Mouse (Mus musculus) embryonic facial prominence, embryonic 12.5 days (tissue): ENCODE data around the gene Cracr2b. TPM values are rescaled to one million over a fixed set of nuclear protein-coding genes. Genes with fewer than 3 reads are reported as not detected.

ENCODE experiments used
- ATAC-seq: fragments of 200-750 bp; cut with Nextera tagmentation; 2 replicates; pipeline ENCODE4 v1.8.0; 2017; ENCODE audit not compliant: insufficient number of reproducible peaks, insufficient read depth, low FRiP score, low TSS enrichment
- H3K27ac ChIP-seq: fragments of 300-500 bp; sonication (generic); 2 replicates; pipeline ENCODE4 v1.5.1; 2016; ENCODE audit warnings: mild to moderate bottlenecking
- H3K27me3 ChIP-seq: fragments of 300-500 bp; sonication (generic); 2 replicates; pipeline ENCODE4 v1.6.1; 2016; ENCODE audit warnings: mild to moderate bottlenecking, moderate library complexity
- H3K36me3 ChIP-seq: fragments of 300-500 bp; sonication (generic); 2 replicates; pipeline ENCODE4 v1.6.1; 2016; ENCODE audit warnings: mild to moderate bottlenecking
- H3K4me1 ChIP-seq: fragments of 300-500 bp; sonication (generic); 2 replicates; pipeline ENCODE4 v1.6.1; 2016
- H3K4me2 ChIP-seq: fragments of 300-500 bp; sonication (generic); replicated peaks from 2 replicates; pipeline ENCODE4 v1.6.1; 2016; ENCODE audit warnings: mild to moderate bottlenecking, moderate library complexity
- H3K4me3 ChIP-seq: fragments of 300-500 bp; sonication (generic); 2 replicates; pipeline ENCODE4 v1.5.1; 2016; ENCODE audit warnings: mild to moderate bottlenecking
- H3K9ac ChIP-seq: fragments of 300-500 bp; sonication (generic); 2 replicates; pipeline ENCODE4 v1.6.1; 2016; ENCODE audit warnings: mild to moderate bottlenecking, moderate library complexity
- H3K9me3 ChIP-seq: fragments of 300-500 bp; sonication (generic); 2 replicates; pipeline ENCODE4 v1.6.1; 2016; ENCODE audit warnings: mild to moderate bottlenecking, moderate library complexity
- WGBS: fragments of 180-500 bp; shearing (Covaris S2); methylation state at CpG from one replicate; pipeline ENCODE4 v1.1.7; 2016; 5-methylcytosine and 5-hydroxymethylcytosine counted together
- polyA plus RNA-seq: library from polyadenylated mRNA; unstranded; fragments of >200 nt; fragmentation: Nextera tagmentation; extraction: Ambion mirVana; gene quantifications from 2 replicates; pipeline ENCODE4 v1.2.1, GENCODE M21; 2016

Cracr2b gene
- polyA plus RNA-seq, 1 experiment from 2014 or later = 13.3 TPM

DNA sequence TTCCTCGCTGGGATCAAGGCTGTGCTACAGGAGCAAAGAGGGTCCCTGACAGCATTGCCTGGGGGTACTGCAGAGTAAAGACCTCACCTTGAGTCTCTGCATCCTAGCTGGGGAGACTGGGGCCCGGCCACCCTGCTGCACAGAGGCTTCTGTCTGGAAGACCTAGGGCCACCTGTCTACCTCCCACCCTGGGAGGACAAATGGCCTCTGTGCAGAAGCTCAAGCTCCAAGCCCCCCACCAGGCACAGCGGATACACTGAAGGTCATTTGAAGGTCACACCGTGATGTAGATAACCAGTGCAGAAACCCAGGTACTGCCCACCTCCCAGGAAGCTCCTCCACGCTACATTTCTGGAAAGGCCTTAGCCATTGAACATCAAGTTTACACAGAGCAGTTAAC is 32.2 kb upstream of the Cracr2b start:
- no peaks in the 10 kb centered on the region for H3K27me3 ChIP-seq
- H3K9ac ChIP-seq = no peak overlapping the region
- no peaks in the 10 kb centered on the region for H3K9me3 ChIP-seq
- no peak overlapping the region for H3K27ac ChIP-seq
- H3K4me1 ChIP-seq = peaks cover 17% of the 10 kb centered on the region
- no peak for ATAC-seq
- H3K4me2 ChIP-seq = peak overlapping the region; percentile 49
- WGBS = 57% methylated on average over 5 of the region's 5 CpGs
- peak overlapping the region; percentile 25 for H3K4me3 ChIP-seq
- peaks cover 35% of the 10 kb centered on the region for H3K36me3 ChIP-seq

DNA sequence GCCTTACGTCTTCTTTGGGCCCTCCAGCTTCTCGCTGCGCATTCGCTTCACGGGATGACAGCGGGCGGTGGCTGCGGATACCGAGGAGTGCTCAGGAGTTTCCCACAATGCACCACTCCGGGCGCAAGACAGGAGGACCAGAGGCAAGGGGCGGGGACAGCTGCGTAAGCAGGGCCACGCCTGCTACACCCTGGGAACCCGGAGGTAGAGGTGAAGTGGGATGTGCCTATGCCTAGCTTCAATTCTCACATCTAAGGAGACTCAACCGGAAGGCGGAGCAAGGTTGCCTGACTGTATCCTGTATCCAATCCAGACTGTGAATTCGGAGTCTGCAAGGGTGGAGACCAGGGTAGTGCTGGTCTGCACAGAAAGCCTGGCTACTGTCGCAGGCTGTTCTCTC is 31.6 kb upstream of the Cracr2b start, which contains the start of gene Cend1:
Gene Cend1 (minus strand): TSS at position 182 of the 400 bp plus-strand sequence.
- H3K27me3 ChIP-seq = no peaks in the 10 kb centered on the region
- H3K4me1 ChIP-seq = peaks cover 23% of the 10 kb centered on the region
- no peaks in the 10 kb centered on the region for H3K9me3 ChIP-seq
- WGBS = 1% methylated on average over 19 of the region's 19 CpGs
- peak; percentile 70 for ATAC-seq
- peak within 1 kb of the TSS; percentile 49 for H3K4me2 ChIP-seq
- no peak within 1 kb of the TSS for H3K9ac ChIP-seq
- H3K27ac ChIP-seq = peak within 1 kb of the TSS; percentile 43; the same call in 1 of the 2 replicates
- H3K4me3 ChIP-seq = peak within 1 kb of the TSS; percentile 25
- H3K36me3 ChIP-seq = peaks cover 37% of the 10 kb centered on the region

DNA sequence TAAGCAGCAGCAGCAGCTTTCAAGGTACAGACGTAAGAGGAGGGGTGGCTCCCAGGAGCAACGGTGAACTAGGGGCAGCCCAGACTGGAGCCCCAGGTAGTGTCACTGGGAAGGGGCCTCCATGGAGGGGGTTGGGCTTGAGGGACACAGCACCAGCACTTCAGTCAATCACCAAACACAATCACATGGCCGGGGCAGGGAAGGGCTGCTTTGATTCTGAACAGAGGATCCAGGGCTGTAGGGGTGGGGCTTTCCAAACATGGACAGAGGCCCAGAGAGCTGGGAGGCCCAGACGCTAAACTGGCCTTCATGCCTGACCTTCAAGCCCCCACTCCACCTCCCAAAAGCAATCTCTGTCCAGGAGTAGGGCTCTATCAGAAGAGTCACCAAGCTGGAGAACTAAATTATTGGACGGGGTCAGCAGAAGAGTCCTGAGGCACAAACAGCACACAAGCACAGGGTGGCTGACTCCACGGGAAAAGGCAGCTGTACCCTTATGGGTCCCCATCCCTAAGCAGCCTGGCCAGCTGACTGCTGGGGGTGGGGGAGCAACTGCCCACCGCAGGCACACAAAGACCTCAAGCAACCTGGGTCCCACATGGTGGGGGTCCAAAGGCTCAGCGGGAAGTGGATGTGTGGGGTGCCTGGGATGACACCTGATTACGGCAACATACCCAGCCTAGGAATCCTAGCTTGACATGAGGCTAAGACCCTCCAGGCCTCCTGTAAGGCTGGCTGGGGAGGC is 30.9 kb upstream of the Cracr2b start:
- no peaks in the 10 kb centered on the region for H3K27me3 ChIP-seq
- peak overlapping the region; percentile 49; the same call in 1 of the 2 replicates for H3K4me2 ChIP-seq
- no peak overlapping the region for H3K4me3 ChIP-seq
- no peaks in the 10 kb centered on the region for H3K9me3 ChIP-seq
- no peak for ATAC-seq
- WGBS = 63% methylated on average over 9 of the region's 9 CpGs
- peaks cover 30% of the 10 kb centered on the region for H3K4me1 ChIP-seq
- peaks cover 37% of the 10 kb centered on the region for H3K36me3 ChIP-seq
- H3K27ac ChIP-seq = peak overlapping the region; percentile 43; the same call in 1 of the 2 replicates
- no peak overlapping the region for H3K9ac ChIP-seq

- H3K4me1 ChIP-seq = peaks cover 35% of the 10 kb centered on the region
- no peaks in the 10 kb centered on the region for H3K27me3 ChIP-seq
- no peaks in the 10 kb centered on the region for H3K9me3 ChIP-seq
- H3K36me3 ChIP-seq = peaks cover 37% of the 10 kb centered on the region
- no peak overlapping the region for H3K4me2 ChIP-seq
- WGBS = 93% methylated on average over 9 of the region's 9 CpGs
- H3K27ac ChIP-seq = no peak overlapping the region; the same call in 1 of the 2 replicates
- H3K9ac ChIP-seq = no peak overlapping the region
- H3K4me3 ChIP-seq = no peak overlapping the region
- ATAC-seq = no peak
Measured at GRCm38 (mm10) chr7:141430585-141431240, 30.2 kb upstream of the Cracr2b start.

DNA sequence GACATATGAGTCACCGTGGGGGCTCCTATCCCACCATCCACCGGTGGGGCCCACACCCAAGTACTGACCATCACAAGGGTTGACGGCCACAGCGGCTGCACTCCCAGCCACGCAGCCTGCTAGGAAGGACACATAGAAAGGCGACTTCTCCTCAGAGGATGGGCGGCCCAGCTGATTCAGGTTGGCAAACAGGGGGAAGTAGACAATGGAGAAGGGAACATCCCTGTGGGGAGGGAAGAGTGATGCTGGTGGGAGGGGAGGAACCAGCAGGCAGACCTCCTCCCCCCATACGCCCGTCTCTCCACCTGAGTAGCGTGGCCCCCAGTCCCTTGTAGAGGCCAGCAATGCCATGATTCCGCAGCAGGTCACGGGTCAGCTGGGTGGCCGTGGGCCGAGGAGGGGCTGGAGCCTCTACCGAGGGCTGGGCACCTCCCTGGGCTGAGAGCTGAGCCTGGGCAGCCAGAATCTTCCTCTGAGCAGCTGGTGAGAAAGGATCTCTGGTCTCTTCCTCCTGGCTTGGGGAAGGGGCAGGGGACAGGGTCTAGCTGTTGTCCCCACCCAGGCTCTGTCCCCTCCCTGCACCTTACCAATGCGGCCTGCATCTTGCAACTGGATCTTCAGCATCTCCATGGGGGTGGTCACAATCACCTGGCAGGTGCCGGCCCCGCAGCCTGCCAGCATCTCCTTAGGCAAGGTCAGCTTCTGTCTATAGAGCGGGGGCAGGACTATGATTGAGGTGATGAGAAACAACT is 29.3 kb upstream of the Cracr2b start:
- no peak overlapping the region for H3K9ac ChIP-seq
- H3K27me3 ChIP-seq = no peaks in the 10 kb centered on the region
- peaks cover 43% of the 10 kb centered on the region for H3K4me1 ChIP-seq
- 96% methylated on average over 19 of the region's 19 CpGs for WGBS
- H3K4me3 ChIP-seq = no peak overlapping the region
- peaks cover 37% of the 10 kb centered on the region for H3K36me3 ChIP-seq
- no peaks in the 10 kb centered on the region for H3K9me3 ChIP-seq
- no peak overlapping the region for H3K4me2 ChIP-seq
- no peak overlapping the region for H3K27ac ChIP-seq
- no peak for ATAC-seq

GRCm38 (mm10) chr7:141432186-141432611 is 28.7 kb upstream of the Cracr2b start:
- no peak for ATAC-seq
- Histone ChIP-seq H3K4me2 (no peak overlapping the region), H3K36me3 (peaks cover 37% of the 10 kb centered on the region), H3K9ac (no peak overlapping the region), H3K27ac (no peak overlapping the region), H3K9me3 (no peaks in the 10 kb centered on the region), H3K27me3 (no peaks in the 10 kb centered on the region), H3K4me1 (peaks cover 48% of the 10 kb centered on the region), H3K4me3 (no peak overlapping the region)
- WGBS = 88% methylated on average over 8 of the region's 8 CpGs

GRCm38 (mm10) chr7:141432741-141433516 is 28.0 kb upstream of the Cracr2b start:
- Histone ChIP-seq H3K4me1 (peaks cover 50% of the 10 kb centered on the region), H3K9ac (no peak overlapping the region), H3K4me3 (no peak overlapping the region), H3K9me3 (no peaks in the 10 kb centered on the region), H3K4me2 (no peak overlapping the region), H3K36me3 (peaks cover 37% of the 10 kb centered on the region), H3K27me3 (no peaks in the 10 kb centered on the region), H3K27ac (no peak overlapping the region)
- ATAC-seq = no peak
- 84% methylated on average over 6 of the region's 6 CpGs for WGBS

DNA sequence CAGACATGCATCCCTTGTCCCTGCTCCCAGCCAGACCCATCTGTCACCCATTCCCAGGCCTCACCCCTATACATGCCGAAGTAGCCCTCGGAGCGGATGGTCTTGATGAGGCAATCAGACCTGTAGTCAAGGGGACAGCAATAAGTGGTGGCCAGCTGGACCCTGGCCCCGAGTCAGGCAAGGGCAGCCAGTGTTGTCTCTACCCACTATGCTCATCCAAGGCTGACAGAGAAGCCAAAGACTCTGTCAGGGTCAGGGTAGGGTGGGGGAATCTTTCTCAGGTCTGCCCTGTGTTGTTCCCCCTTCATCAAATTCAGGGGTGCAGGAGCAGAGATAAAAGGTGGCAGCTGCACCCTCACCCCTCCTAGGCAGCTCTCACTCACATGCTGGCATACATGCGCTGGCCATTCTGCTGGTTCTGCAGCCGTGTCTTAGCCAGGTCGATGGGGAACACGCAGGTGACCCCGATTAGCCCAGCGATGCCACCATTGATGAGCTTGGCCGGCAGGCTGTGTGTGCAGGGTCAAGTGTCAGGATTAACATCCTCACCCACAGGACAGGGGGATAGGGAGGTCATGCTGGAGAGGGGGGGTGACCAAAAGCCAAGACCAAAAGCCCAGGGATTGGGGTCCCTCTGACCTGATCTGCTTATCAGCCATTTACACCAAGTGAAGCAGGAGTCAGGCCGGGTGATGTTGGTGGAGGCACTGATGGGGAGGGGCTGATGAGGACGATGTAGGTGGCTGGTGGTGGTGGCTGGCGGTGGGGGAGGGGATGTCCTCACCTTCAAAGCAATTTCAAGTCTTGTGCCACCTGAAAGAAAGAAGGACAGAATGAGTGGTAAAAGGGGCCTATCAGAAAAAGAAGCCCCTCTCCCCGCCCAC is 27.1 kb upstream of the Cracr2b start:
- no peak for ATAC-seq
- Histone ChIP-seq H3K4me2 (peak overlapping the region; percentile 72), H3K9ac (peak overlapping the region; percentile 68), H3K4me3 (peak overlapping the region; percentile 50), H3K4me1 (peaks cover 47% of the 10 kb centered on the region), H3K9me3 (no peaks in the 10 kb centered on the region), H3K36me3 (peaks cover 45% of the 10 kb centered on the region), H3K27ac (no peak overlapping the region), H3K27me3 (no peaks in the 10 kb centered on the region)
- WGBS = 80% methylated on average over 15 of the region's 15 CpGs

GRCm38 (mm10) chr7:141434464-141434863 is 26.4 kb upstream of the Cracr2b start:
- peak overlapping the region; percentile 72 for H3K4me2 ChIP-seq
- peaks cover 52% of the 10 kb centered on the region for H3K36me3 ChIP-seq
- peak overlapping the region; percentile 68 for H3K9ac ChIP-seq
- peak overlapping the region; percentile 50 for H3K4me3 ChIP-seq
- WGBS = 14% methylated on average over 8 of the region's 8 CpGs
- ATAC-seq = no peak
- H3K27me3 ChIP-seq = no peaks in the 10 kb centered on the region
- peaks cover 40% of the 10 kb centered on the region for H3K4me1 ChIP-seq
- no peaks in the 10 kb centered on the region for H3K9me3 ChIP-seq
- H3K27ac ChIP-seq = peak overlapping the region; percentile 67; the same call in 1 of the 2 replicates

- Histone ChIP-seq H3K4me2 (peak overlapping the region; percentile 72), H3K36me3 (peaks cover 57% of the 10 kb centered on the region), H3K27me3 (no peaks in the 10 kb centered on the region), H3K4me1 (peaks cover 35% of the 10 kb centered on the region), H3K9ac (peak overlapping the region; percentile 68), H3K4me3 (peak overlapping the region; percentile 50), H3K9me3 (no peaks in the 10 kb centered on the region), H3K27ac (peak overlapping the region; percentile 67)
- 5% methylated on average over 17 of the region's 17 CpGs for WGBS
- no peak for ATAC-seq
Measured at GRCm38 (mm10) chr7:141435129-141435855, 25.6 kb upstream of the Cracr2b start.
